Mouse (Mus musculus) megakaryocyte, adult 5-6 weeks (primary cell): ENCODE measurements around the gene Gm10300. TPM values are rescaled to one million over a fixed set of nuclear protein-coding genes. Genes with fewer than 3 reads are reported as not detected.

Source experiments
- ATAC-seq: 2 replicates; pipeline ENCODE4 v1.8.0; 2016; ENCODE audit warnings: mild to moderate bottlenecking, inconsistent platforms; ENCODE audit not compliant: poor library complexity, severe bottlenecking
- total RNA-seq, 2 experiments: library from RNA; stranded (forward) in 1 of 2; stranded (reverse) in 1 of 2; fragments of 153-499, 151-499 nt in 1 of 2; fragments of 221-1000, 200-1000 nt in 1 of 2; gene quantifications; 2 replicates each; pipeline versions ENCODE4 v1.2.3 to v1.2.4; 2015 to 2017

The Gm10300 gene
- 0.16 TPM in 1 of 2 replicates, not detected in the other for total RNA-seq (2015)
- 0.33 and 0.37 TPM in 2 replicates for total RNA-seq (2017)

DNA sequence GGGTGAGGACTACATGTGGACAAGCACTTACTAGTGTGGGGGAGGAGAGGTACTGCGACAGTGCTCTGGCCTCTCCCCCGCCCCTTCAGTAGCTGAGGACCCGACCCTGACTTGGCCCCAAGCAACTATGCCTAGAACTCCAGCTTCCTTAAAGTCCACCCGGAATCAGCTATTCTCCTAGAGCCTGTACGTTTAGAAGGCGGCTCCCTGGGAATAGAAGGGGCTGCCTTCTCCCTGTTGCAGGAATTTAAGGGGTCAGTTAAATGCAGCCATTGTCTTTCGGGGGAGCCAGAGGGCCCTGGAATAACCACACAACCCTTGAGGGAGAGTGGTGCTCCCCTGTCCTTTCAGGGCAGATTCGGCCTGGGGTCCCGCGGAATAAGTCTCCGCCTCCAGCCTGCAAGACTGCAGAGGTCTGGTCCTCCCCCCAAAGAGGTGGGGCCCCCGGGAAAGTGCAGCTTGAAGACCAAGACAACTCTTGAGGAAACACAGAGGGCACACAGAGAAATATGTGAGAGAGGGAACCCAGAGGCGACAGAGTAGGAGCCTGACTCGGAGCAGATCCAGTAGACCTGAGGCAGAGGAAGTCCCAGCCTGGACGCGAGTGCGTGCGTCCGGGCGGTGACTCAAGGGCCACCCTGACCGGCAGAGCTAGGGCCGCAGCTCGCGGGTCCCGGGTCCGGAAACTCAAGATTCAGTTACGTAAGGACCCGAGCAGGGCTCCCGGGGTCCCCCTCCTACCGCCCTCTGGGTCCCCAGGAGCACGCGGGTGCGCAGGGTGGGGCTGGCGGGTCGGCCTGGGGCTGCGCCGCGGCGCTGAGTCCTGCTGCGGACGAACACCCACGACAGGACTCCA, at the start of gene Gm10300:
Gm10300 (plus strand) TSS at position 621 of the 856 bp plus-strand sequence.
- peak; percentile 38 for ATAC-seq

DNA sequence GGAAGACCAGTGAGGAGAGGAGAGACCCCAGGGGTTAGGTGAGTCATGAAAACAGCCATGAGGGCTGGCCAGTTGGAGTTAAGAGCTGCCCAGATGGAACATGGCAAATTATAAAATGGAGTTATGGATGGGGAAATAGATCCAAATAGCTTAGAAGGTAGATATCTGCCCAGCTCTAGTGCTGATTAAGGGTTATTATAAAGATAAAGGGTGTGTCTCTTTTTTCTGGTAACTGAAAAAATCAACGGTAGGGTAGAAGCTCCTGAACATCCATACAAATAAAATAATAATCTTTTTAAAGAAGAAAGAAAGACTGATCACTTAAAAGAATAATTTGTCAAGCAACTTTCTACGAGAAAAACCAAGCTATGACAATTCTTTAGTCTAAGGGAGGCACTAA, 49.2 kb upstream of the Gm10300 start:
- ATAC-seq = no peak

- no peak for ATAC-seq
Observed at GRCm38 (mm10) chr4:132025738-132026527, 48.6 kb upstream of the Gm10300 start.

- ATAC-seq = no peak
Observed at GRCm38 (mm10) chr4:132027167-132027566, 47.3 kb upstream of the Gm10300 start.

DNA sequence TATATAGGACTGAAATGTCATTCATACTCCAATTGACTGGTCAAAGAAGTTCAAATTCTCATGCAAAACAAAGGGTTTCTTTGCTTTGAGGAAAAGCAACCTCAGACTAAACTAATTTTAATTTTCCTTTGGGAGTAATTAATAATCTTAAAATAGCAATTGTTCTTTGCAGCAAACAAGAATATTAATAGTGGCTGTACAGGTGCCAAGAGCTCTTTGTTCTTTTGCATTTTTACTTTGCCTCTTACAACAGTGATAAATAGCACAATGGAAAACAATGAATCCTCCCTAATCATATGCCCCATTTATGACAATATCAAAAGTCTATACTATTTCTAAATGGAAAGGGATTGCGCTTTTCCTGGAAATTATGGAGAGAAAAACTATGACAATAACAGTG, 46.7 kb upstream of the Gm10300 start:
- ATAC-seq = no peak

GRCm38 (mm10) chr4:132029851-132030741, 44.4 kb upstream of the Gm10300 start:
- ATAC-seq = 0 out of 2 replicates have a peak, but pooled peaks have one; percentile 33

DNA sequence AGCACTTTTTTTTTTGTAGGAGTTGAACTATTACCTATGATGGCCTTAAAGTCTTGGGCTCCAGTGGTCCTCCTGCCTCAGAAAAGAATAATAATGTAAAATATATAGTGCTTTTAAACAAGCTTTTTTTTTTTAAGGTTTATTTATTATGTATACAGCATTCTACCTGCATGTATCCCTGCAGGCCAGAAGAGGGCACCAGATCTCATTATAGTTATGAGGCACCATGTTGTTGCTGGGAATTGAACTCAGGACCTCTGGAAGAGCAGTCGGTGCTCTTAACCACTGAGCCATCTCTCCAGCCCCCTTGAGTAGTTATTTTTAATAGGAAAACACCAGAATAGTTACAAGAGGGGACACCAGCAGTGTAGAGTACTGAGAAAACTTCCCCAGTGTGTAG, 41.3 kb upstream of the Gm10300 start:
- no peak for ATAC-seq

DNA sequence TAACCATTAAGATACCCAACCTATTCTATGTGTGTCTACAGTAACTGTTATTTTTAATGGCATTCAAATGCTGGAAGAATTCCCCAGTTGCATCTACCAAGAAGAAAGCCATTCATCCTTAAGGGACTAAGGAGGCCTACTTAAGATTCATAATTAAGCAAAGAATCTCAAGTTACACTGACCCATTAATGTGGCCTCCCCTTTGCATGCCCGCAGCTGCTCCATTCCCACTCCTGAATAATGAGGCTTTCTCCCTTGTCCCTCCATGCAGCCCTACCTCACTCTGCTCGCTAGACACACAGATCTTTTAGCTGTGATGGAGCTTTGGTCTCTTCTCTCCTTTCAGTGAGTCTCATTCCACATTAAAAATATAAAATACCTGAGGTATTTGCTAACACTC, 40.3 kb upstream of the Gm10300 start:
- ATAC-seq = no peak

DNA sequence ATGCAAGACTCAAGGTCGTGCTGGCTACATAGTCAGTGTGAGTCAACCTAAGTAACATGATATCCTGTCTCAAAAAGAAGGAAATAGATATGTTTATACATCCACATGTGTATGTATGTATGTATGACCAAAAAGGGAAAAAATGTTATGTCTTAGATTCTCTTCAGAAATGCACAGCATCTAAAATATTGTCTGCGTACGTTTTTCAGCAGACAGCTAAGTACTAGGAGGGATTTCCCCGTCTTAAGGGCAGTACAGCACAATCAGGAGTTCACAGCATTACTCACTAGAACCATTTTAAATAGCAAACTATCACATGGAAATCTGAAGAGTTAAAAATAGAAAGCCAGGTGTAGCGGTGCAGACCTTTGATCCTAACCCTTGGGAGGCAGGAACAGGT, 37.4 kb upstream of the Gm10300 start:
- no peak for ATAC-seq

- ATAC-seq = no peak
Observed at GRCm38 (mm10) chr4:132037991-132038390, 36.5 kb upstream of the Gm10300 start.

DNA sequence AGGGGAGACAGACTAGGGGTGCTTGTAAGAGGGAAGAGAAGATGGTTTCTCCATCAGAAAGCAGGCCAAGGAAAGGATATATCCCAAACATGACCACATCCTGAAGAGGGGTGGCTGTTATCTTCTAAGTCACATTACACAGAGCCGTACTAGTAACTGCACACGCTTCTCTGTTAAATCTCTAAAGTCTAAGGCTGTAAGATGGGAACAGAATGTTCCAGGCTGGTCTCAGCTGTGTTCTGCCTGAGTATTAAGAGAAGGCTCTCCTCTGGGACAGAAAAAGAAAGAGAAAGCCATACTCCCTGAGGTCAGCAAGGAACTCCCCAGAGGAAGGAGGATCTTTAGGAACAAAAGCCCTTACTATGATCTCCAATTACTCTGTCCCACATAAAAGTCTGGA, 35.7 kb upstream of the Gm10300 start:
- ATAC-seq = no peak

- ATAC-seq = peak; percentile 10; the same call in 1 of the 2 replicates
Observed at GRCm38 (mm10) chr4:132039521-132039920, 35.0 kb upstream of the Gm10300 start.

GRCm38 (mm10) chr4:132039975-132040645, 34.4 kb upstream of the Gm10300 start:
- peak; percentile 96 for ATAC-seq

- ATAC-seq = no peak
Observed at GRCm38 (mm10) chr4:132041471-132042332, 32.8 kb upstream of the Gm10300 start.

- ATAC-seq = no peak
Observed at GRCm38 (mm10) chr4:132043726-132044125, 30.8 kb upstream of the Gm10300 start.

- 0 out of 2 replicates have a peak, but pooled peaks have one; percentile 9 for ATAC-seq
Observed at GRCm38 (mm10) chr4:132048011-132048991, 26.2 kb upstream of the Gm10300 start.

DNA sequence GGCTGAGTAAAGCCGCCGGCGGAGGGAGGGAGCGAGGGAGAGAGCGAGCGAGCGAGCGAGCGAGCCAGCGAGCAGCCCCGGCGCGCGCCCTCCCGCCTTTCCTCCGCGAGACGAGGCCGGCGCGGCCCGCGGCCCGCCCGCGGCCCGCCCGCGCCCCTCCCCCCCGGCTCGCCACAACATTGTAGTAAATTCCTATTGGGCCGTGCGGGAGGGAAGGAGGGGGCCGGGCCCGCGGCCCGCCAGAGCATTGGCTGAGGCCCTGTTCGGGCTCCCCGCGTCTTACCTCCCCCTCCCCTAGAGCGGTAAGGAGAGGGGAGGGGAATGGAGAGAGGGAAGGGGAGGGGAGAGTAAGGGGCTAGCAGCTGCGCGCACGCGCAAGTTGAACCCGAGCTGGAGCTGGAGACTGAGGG, 25.5 kb upstream of the Gm10300 start:
- ATAC-seq = peak; percentile 98
